Comparison of ENCODE assay signal across 15 mouse cellular contexts in genomic region chr6:129163606-129164005, GRCm38 (mm10). TPM values are rescaled to one million over a fixed set of nuclear protein-coding genes. Genes with fewer than 3 reads are reported as not detected.
"Had no signal": no experiment of that assay in that cellular context is flagged by ENCODE, and none has a peak within 500 bp of the region (broad histone marks: within the 10 kb centered on the region; RNA-seq: fewer than 3 reads in every experiment).

No protein-coding gene starts in this region.

- DNase-seq: retina, postnatal 1 day; right cerebral cortex, adult 18-20 months; right cerebral cortex, postnatal 14 days; right cerebral cortex, postnatal 25 days; right cerebral cortex, postnatal 4 days; spleen, adult 18-20 months; thymus, adult 18-20 months; thymus, adult 2 months; thymus, postnatal 14 days; thymus, postnatal 25 days; thymus, postnatal 36 days; thymus, postnatal 4 days had no signal

RNA-seq across cellular contexts. Expression of gene Clec2d, which starts 16.8 kb away (rescaled TPM):
- polyA plus RNA-seq: neural tube, embryonic 12.5 days; neural tube, embryonic 13.5 days; neural tube, embryonic 14.5 days had no signal
